Mouse (Mus musculus): ENCODE measurements around the gene Rnf26.

Gene Rnf26

GRCm38 (mm10) chr9:44113105-44113789 lies at the start of gene Rnf26, which contains the start of gene Gm49380:
Gene Rnf26, minus strand, starts transcription at chr9:44113517.
Gene Gm49380, minus strand, starts transcription at chr9:44113500.
- peak; percentile 93 for DNase-seq (ENCODE audit: low spot score)

GRCm38 (mm10) chr9:44159886-44160285 lies 46.6 kb upstream of the Rnf26 start:
- no peak for DNase-seq (ENCODE audit: low spot score)

- no peak for DNase-seq (ENCODE audit: low spot score)
These were observed 34.0 kb upstream of the Rnf26 start for GRCm38 (mm10) chr9:44147290-44147689.

- no peak for DNase-seq (ENCODE audit: low spot score)
These were observed 31.4 kb upstream of the Rnf26 start for GRCm38 (mm10) chr9:44144718-44145060.

GRCm38 (mm10) chr9:44144023-44144717 lies 30.9 kb upstream of the Rnf26 start:
- no peak for DNase-seq (ENCODE audit: low spot score)

GRCm38 (mm10) chr9:44143421-44143820 lies 30.1 kb upstream of the Rnf26 start:
- DNase-seq (ENCODE audit: low spot score), result no peak

GRCm38 (mm10) chr9:44141951-44142350 lies 28.6 kb upstream of the Rnf26 start:
- no peak for DNase-seq (ENCODE audit: low spot score)

- no peak for DNase-seq (ENCODE audit: low spot score)
These were observed 24.5 kb upstream of the Rnf26 start for GRCm38 (mm10) chr9:44137846-44138245.

- no peak for DNase-seq (ENCODE audit: low spot score)
These were observed 22.6 kb upstream of the Rnf26 start for GRCm38 (mm10) chr9:44135731-44136411.

GRCm38 (mm10) chr9:44134851-44135730 lies 21.8 kb upstream of the Rnf26 start:
- DNase-seq (ENCODE audit: low spot score), result no peak

GRCm38 (mm10) chr9:44134101-44134850 lies 21.0 kb upstream of the Rnf26 start, which contains the start of gene Mcam:
Gene Mcam, plus strand, starts transcription at chr9:44134469.
- peak; percentile 55 for DNase-seq (ENCODE audit: low spot score)

- no peak for DNase-seq (ENCODE audit: low spot score)
These were observed 20.0 kb upstream of the Rnf26 start for GRCm38 (mm10) chr9:44133287-44133686.

- DNase-seq (ENCODE audit: low spot score), result no peak
These were observed 18.9 kb upstream of the Rnf26 start for GRCm38 (mm10) chr9:44132200-44132599.

- no peak for DNase-seq (ENCODE audit: low spot score)
These were observed 17.9 kb upstream of the Rnf26 start for GRCm38 (mm10) chr9:44131276-44131590.

GRCm38 (mm10) chr9:44130581-44131275 lies 17.4 kb upstream of the Rnf26 start:
- DNase-seq (ENCODE audit: low spot score), result no peak

- peak; percentile 55 for DNase-seq (ENCODE audit: low spot score)
These were observed 16.7 kb upstream of the Rnf26 start for GRCm38 (mm10) chr9:44130034-44130433.

- no peak for DNase-seq (ENCODE audit: low spot score)
These were observed 16.3 kb upstream of the Rnf26 start for GRCm38 (mm10) chr9:44129633-44130032.

GRCm38 (mm10) chr9:44127351-44127801 lies 14.1 kb upstream of the Rnf26 start:
- no peak for DNase-seq (ENCODE audit: low spot score)

- no peak for DNase-seq (ENCODE audit: low spot score)
These were observed 13.4 kb upstream of the Rnf26 start for GRCm38 (mm10) chr9:44126746-44127145.

- peak; percentile 80 for DNase-seq (ENCODE audit: low spot score)
These were observed 12.5 kb upstream of the Rnf26 start for GRCm38 (mm10) chr9:44125546-44126428.
